Mouse (Mus musculus) MN1 (cell line): Measurements from ENCODE around the gene St3gal6.

Experiments
- DNase-seq: peaks from one replicate; pipeline ENCODE4 v3.0.0-alpha.2; 2016; ENCODE audit warnings: low spot score

The St3gal6 gene

GRCm38 (mm10) chr16:58421696-58422354 lies 102.2 kb downstream of the St3gal6 start:
- no peak for DNase-seq
